Mouse (Mus musculus) monocyte, adult 5-6 weeks (primary cell): ENCODE data around the gene Actr1a. TPM values are rescaled to one million over a fixed set of nuclear protein-coding genes. Genes with fewer than 3 reads are reported as not detected.

Experiments
- ATAC-seq: fragments of 153-309, 156-312 bp; replicated peaks from 2 replicates; pipeline ENCODE4 v1.8.0; 2017; ENCODE audit warnings: mild to moderate bottlenecking; ENCODE audit not compliant: low TSS enrichment, insufficient number of reproducible peaks, severe bottlenecking, poor library complexity, low FRiP score
- total RNA-seq: library from RNA; stranded (forward); fragments of 200-1000, 200-491, 200-594 nt; gene quantifications from 3 replicates; pipeline ENCODE4 v1.2.3, GENCODE M21; 2017

The Actr1a gene
- total RNA-seq, 1 experiment from 2014 or later = 90.9 TPM

GRCm38 (mm10) chr19:46363294-46364009 lies 32.1 kb downstream of the Actr1a start:
- ATAC-seq = no peak

GRCm38 (mm10) chr19:46362104-46362503 lies 33.4 kb downstream of the Actr1a start:
- ATAC-seq = no peak

GRCm38 (mm10) chr19:46358381-46358780 lies 37.2 kb downstream of the Actr1a start:
- ATAC-seq = no peak

- no peak for ATAC-seq
These were observed 37.9 kb downstream of the Actr1a start for GRCm38 (mm10) chr19:46357344-46358280.

GRCm38 (mm10) chr19:46356701-46357138 lies 38.8 kb downstream of the Actr1a start:
- peak; percentile 90 for ATAC-seq

GRCm38 (mm10) chr19:46350168-46350932 lies 45.2 kb downstream of the Actr1a start, which contains the start of gene 2310034G01Rik:
Gene 2310034G01Rik (minus strand): TSS chr19:46350302.
- ATAC-seq = no peak

- no peak for ATAC-seq
These were observed 46.0 kb downstream of the Actr1a start for GRCm38 (mm10) chr19:46349550-46349949.

- peak; percentile 54 for ATAC-seq
These were observed 46.6 kb downstream of the Actr1a start for GRCm38 (mm10) chr19:46348761-46349458.

- no peak for ATAC-seq
These were observed 47.4 kb downstream of the Actr1a start for GRCm38 (mm10) chr19:46347936-46348668.

- no peak for ATAC-seq
These were observed 48.4 kb downstream of the Actr1a start for GRCm38 (mm10) chr19:46347146-46347545.

- no peak for ATAC-seq
These were observed 50.7 kb downstream of the Actr1a start for GRCm38 (mm10) chr19:46344710-46345419.

- ATAC-seq = peak; percentile 67
These were observed 56.1 kb downstream of the Actr1a start for GRCm38 (mm10) chr19:46339287-46339971.

GRCm38 (mm10) chr19:46338942-46339286 lies 56.6 kb downstream of the Actr1a start:
- peak; percentile 1; the same call in 1 of the 2 replicates for ATAC-seq

GRCm38 (mm10) chr19:46338331-46338936 lies 57.1 kb downstream of the Actr1a start, which contains the start of gene Cuedc2:
Gene Cuedc2 (minus strand): TSS chr19:46338702.
- peak; percentile 76 for ATAC-seq

GRCm38 (mm10) chr19:46337719-46338330 lies 57.7 kb downstream of the Actr1a start:
- ATAC-seq = no peak

- ATAC-seq = no peak
These were observed 61.6 kb downstream of the Actr1a start for GRCm38 (mm10) chr19:46333906-46334305.
